Mouse (Mus musculus): ENCODE measurements around the gene Slc44a2.

- no peak for TF ChIP-seq CTCF (IDR thresholded peaks at IDR 0.05; ENCODE audit: low read depth, low read length)
- TF ChIP-seq POLR2A (IDR thresholded peaks at IDR 0.05; ENCODE audit: borderline replicate concordance, low read depth, low read length), result no peak
Observed at GRCm38 (mm10) chr9:21318792-21319191, 1.7 kb upstream of the Slc44a2 start.

All from bone marrow macrophage, adult 2 months (primary cell).